Mouse (Mus musculus) testis, adult 2 months (tissue): ENCODE results near the gene C6. TPM values are rescaled to one million over a fixed set of nuclear protein-coding genes. Genes with fewer than 3 reads are reported as not detected.

Experiments
- H3K27ac ChIP-seq: fragments of 200-500 bp; 2 replicates; pipeline ENCODE4 v1.5.1; 2012; ENCODE audit warnings: low read depth, low read length; ENCODE audit not compliant: control insufficient read depth, insufficient read depth
- H3K27me3 ChIP-seq: fragments of 200-500 bp; 2 replicates; pipeline ENCODE4 v1.6.1; 2012; ENCODE audit warnings: mild to moderate bottlenecking, low read length, moderate library complexity; ENCODE audit not compliant: control insufficient read depth, insufficient read depth
- H3K36me3 ChIP-seq: fragments of 200-500 bp; 2 replicates; pipeline ENCODE4 v1.6.1; 2012; ENCODE audit warnings: mild to moderate bottlenecking, low read length; ENCODE audit not compliant: control insufficient read depth, insufficient read depth
- H3K4me1 ChIP-seq: fragments of 200-500 bp; 2 replicates; pipeline ENCODE4 v1.6.1; 2012; ENCODE audit warnings: low read length; ENCODE audit not compliant: control insufficient read depth, insufficient read depth
- H3K4me3 ChIP-seq: fragments of 200-500 bp; 2 replicates; pipeline ENCODE4 v1.5.1; 2012; ENCODE audit warnings: low read depth, mild to moderate bottlenecking, low read length, moderate library complexity, mixed read lengths; ENCODE audit not compliant: control insufficient read depth
- CTCF ChIP-seq: fragments of 200-500 bp; IDR thresholded peaks from 2 replicates; pipeline ENCODE4 v1.5.1; 2012; ENCODE audit warnings: low read depth, mild to moderate bottlenecking, inconsistent platforms, low read length, moderate library complexity; ENCODE audit not compliant: control insufficient read depth, insufficient read depth, insufficient replicate concordance
- POLR2A ChIP-seq: fragments of 200-500 bp; IDR thresholded peaks from 2 replicates; pipeline ENCODE4 v1.6.1; 2012; ENCODE audit warnings: low read depth, mild to moderate bottlenecking, inconsistent platforms, low read length, moderate library complexity; ENCODE audit not compliant: control insufficient read depth
- polyA plus RNA-seq: library from polyadenylated mRNA; depleted of rRNA; stranded (reverse); fragments of >200 nt; gene quantifications from 2 replicates; pipeline ENCODE4 v1.2.3, GENCODE M21; 2012; rRNA removed

C6 gene
- polyA plus RNA-seq: 0.91 and 1.0 TPM in 2 replicates

DNA sequence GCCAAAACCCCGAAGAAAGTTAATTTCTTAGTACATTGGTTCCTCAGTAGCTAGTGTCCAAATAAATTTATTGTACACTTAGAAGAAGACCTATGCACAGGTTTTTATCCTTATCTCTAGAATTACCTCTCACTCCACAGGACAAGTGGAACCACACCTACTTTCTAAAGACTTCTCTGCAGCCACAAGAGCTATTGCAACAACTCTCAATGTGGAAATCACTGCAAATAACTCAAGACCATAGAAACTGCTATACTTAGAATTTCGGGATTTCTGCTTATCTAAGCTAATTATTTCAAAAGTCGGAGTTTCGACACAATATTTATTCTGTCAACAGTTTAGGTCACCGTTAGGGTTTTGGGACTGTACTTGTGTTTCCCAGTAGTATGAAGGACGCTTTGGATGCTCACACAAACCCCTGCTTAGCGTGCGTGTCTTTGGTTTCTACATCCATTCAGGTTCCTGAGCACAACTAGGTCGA is at the start of gene C6:
Gene C6 (plus strand): TSS at position 346 of the 481 bp plus-strand sequence.
- Histone ChIP-seq H3K27me3 (no peaks in the 10 kb centered on the region), H3K27ac (no peak within 1 kb of the TSS), H3K36me3 (no peaks in the 10 kb centered on the region), H3K4me1 (no peaks in the 10 kb centered on the region), H3K4me3 (no peak within 1 kb of the TSS)
- TF ChIP-seq CTCF (no peak), POLR2A (no peak)

DNA sequence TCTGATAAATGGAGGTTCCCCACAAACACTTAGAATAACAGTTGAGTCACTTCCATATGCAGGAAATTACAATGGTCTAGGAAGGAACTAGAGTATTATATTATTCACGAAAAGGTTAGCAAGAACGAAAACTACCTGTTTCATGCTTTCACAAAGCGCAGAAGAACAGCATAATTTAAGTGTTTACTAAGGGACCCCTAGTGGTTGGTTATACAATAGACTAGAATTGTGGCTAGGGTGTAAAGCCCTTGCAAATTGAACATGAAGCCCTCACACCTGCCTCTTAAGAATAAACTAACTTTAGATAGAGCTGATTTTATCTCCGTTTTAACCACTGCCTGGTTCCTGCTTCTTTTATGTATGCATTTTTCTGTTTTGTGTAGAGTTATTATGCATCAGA is 29.4 kb upstream of the C6 start:
- Histone ChIP-seq H3K4me1 (no peaks in the 10 kb centered on the region), H3K27me3 (no peaks in the 10 kb centered on the region), H3K27ac (no peak overlapping the region), H3K4me3 (no peak overlapping the region), H3K36me3 (no peaks in the 10 kb centered on the region)
- no peak for TF ChIP-seq CTCF
- no peak for TF ChIP-seq POLR2A

DNA sequence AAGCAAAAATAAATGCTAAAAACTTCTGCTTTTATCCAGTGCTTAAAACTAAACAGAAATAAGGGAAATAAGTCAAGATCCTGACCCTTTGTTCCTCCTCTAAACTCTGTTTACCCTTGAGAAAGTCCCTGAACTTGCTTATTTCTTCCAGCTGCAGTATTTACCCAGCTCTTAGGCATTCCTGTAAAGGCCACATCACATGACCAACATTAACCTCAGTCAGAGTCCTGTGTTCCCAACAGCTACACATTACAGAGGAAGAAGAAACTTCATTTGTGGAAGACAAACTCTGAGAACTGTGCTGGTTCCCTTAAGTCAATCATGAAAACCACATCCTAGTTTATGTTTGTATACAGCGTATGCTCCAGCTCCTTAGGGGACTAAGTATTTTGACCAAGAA is 7.2 kb downstream of the C6 start:
- TF ChIP-seq POLR2A (no peak), CTCF (no peak)

DNA sequence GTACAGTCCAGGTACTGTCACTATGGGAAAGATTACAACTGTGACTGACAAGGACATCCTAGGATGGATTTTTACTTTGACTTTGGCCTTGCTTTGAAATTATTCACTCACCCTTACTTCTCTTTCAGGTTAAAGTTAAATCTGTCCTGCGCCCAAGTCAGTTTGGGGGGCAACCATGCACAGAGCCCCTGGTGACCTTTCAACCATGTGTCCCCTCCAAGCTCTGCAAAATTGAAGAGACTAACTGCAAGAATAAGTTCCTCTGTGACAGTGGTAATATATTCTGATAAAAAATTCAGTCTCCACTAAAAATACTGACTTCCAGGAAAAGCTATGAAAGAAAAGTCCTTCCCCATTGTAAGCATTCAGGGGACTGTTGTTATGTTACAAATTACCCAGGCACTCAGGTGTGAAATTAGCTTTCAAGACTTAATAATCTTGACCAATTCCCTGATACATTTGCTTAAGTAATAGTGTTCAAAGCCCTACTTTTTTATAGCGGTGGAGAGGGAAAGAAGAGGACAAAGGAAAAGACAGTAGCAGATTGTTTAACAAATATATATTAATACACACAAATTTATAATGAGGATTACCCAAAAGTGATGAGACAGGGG is 8.1 kb downstream of the C6 start:
- Histone ChIP-seq H3K27me3 (no peaks in the 10 kb centered on the region), H3K36me3 (no peaks in the 10 kb centered on the region), H3K27ac (no peak overlapping the region), H3K4me3 (no peak overlapping the region), H3K4me1 (no peaks in the 10 kb centered on the region)
- no peak for TF ChIP-seq CTCF
- no peak for TF ChIP-seq POLR2A

More for the DNA sequence above, 7.2 kb downstream of the C6 start:
- Histone ChIP-seq H3K27ac (no peak overlapping the region), H3K36me3 (no peaks in the 10 kb centered on the region), H3K4me1 (no peaks in the 10 kb centered on the region), H3K27me3 (no peaks in the 10 kb centered on the region), H3K4me3 (no peak overlapping the region)

DNA sequence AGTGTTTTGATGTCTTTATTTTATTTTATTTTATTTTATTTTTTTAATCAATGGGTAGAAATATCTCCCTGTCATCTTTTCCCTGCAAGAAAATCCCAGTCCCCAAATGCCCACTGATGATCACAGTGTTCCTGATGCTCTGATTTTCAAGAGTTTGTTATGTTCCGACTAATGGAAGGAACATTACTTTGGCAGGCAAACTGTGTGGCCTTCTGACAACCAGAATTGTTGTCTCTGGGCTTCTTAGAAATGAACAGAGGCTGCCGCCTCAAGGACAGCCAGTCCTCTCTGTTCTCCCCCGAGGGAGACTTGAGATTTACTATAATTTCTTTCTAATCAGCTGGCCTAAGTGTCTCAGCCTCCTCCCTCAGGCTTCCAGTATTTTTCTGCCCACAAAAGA is 20.7 kb downstream of the C6 start:
- H3K27me3 ChIP-seq: no peaks in the 10 kb centered on the region
- no peaks in the 10 kb centered on the region for H3K4me1 ChIP-seq
- no peaks in the 10 kb centered on the region for H3K36me3 ChIP-seq
- H3K27ac ChIP-seq: no peak overlapping the region
- no peak for TF ChIP-seq CTCF
- no peak for TF ChIP-seq POLR2A
- H3K4me3 ChIP-seq: no peak overlapping the region

DNA sequence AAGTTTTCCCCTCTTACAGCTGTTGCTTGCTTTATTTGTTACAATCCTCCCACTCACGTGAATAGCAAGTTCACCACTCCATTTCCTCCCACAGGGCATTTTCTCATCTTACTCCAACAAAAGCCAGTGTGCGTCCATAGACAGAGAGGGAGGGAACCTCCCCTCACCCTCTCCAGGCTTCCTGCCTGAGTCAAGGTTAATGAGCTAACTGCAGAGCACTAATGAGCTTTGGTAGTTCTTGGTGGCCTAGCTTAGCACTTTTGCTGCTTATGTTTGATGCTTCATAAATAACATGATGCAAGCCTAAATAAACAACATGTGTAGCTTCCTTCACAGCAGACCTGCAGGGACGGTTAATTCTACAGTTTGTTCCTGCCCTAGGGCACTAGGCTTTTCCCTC is 63.4 kb downstream of the C6 start:
- Histone ChIP-seq H3K27ac (no peak overlapping the region), H3K4me1 (no peaks in the 10 kb centered on the region), H3K4me3 (no peak overlapping the region), H3K27me3 (no peaks in the 10 kb centered on the region), H3K36me3 (no peaks in the 10 kb centered on the region)
- TF ChIP-seq CTCF (no peak), POLR2A (no peak)

DNA sequence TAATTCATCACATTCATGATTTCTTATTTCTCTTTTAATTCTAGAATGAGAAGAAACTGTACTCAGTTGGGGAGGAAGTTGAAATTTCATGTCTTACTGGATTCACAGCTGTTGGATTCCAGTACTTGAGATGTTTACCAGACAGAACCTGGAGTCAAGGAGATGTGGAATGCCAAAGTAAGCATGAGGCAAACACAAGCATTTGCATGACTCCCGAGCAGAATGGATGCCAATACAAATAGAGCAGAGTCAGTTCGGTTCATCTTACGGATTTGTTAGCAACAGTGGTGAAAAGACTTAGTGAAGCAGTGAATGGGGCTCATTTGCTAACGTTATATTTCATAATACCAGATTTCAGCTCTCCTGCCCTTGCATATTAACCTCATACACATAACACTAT is 69.9 kb downstream of the C6 start:
- no peaks in the 10 kb centered on the region for H3K4me1 ChIP-seq
- H3K36me3 ChIP-seq: no peaks in the 10 kb centered on the region
- H3K27ac ChIP-seq: no peak overlapping the region
- no peak overlapping the region for H3K4me3 ChIP-seq
- no peak for TF ChIP-seq POLR2A
- no peak for TF ChIP-seq CTCF
- no peaks in the 10 kb centered on the region for H3K27me3 ChIP-seq
